Mouse (Mus musculus) heart, postnatal 0 days (tissue): Measurements from ENCODE around the gene Sp100.

Experiments
- CTCF ChIP-seq: IDR thresholded peaks from 2 replicates; pipeline ENCODE4 v1.5.1; 2016; ENCODE audit warnings: antibody characterized with exemption, control low read depth, low read depth
- EP300 ChIP-seq: IDR thresholded peaks from 2 replicates; pipeline ENCODE4 v1.6.1; 2016; ENCODE audit warnings: antibody characterized with exemption, low read depth

DNA sequence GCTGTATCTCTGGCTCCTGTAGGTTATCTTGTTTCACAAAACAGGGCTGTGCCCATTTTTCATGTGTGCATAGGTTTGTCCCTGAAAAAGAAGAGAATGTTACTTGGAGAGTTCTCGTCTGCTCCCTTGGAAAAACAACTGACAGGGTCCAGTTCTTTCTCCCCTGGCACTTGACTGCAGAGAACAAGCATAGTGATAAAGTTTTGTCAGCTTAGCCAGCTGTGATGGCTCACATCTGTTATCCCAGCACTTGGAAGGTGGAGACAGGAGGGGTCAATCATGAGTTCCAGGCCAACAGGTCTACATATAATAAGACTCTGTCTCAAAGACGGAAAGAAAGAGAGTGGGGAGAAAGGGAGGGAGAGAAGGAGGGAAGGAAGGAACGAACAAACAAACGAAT, 69.3 kb downstream of the Sp100 start:
- TF ChIP-seq CTCF (no peak), EP300 (no peak)
